Mouse (Mus musculus): ENCODE measurements around the gene Nsun2. TPM values are rescaled to one million over a fixed set of nuclear protein-coding genes. Genes with fewer than 3 reads are reported as not detected.
"Not testable (repeated sequence)": the region's sequence is repeated elsewhere in the genome, so short reads cannot be mapped to it uniquely, and the experiment has no call there.

The Nsun2 gene
- total RNA-seq, 2 experiments from 2014 or later = 83.1 to 94.4 TPM

DNA sequence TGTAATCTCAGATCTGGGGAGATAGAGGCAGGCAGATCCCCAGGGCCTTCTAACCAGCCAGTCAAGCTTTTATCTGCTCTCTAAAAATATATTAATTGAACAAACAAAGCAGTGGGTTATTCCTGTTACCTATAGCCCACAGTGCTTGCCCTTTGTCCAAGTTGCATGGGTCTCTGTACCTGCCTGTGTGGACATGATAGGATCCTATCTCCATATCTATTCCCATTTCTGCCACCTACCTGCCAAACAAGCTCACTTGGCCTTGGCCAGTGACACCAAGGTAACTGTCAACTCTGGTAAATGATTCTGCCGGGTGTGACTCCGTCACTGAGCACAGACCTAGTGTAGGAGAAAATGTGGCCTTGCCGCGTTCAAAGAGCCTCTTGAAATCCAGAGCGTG is 57.8 kb downstream of the Nsun2 start:
- no peak for DNase-seq

GRCm38 (mm10) chr13:69592226-69592625 is 58.7 kb downstream of the Nsun2 start:
- DNase-seq = no peak

- DNase-seq = peak; percentile 32 to 33
Observed at GRCm38 (mm10) chr13:69593453-69593852, 59.9 kb downstream of the Nsun2 start.

- no peak for DNase-seq
Observed at GRCm38 (mm10) chr13:69594577-69595256, 61.2 kb downstream of the Nsun2 start.

- DNase-seq = peak; percentile 9 to 24
Observed at GRCm38 (mm10) chr13:69595911-69596310, 62.4 kb downstream of the Nsun2 start.

DNA sequence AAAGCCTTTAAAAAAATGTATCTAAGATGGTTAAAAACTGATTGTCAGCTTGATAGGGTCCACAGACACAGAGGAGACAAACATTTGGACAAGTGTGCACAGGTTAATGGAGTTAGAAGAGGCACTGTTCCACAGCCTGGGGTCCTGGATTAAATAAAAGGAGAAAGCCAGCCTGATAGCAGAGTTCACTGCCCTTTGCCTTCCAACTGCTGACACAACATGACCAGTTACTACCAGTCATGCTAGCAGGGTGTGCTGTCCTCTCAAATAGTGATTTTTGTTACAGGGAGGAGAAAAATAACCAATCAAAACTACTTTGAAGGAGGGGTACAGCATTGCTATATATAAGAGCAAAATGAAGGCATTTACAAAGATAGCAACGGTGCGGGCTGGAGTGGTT is 63.0 kb downstream of the Nsun2 start:
- DNase-seq = no peak

DNA sequence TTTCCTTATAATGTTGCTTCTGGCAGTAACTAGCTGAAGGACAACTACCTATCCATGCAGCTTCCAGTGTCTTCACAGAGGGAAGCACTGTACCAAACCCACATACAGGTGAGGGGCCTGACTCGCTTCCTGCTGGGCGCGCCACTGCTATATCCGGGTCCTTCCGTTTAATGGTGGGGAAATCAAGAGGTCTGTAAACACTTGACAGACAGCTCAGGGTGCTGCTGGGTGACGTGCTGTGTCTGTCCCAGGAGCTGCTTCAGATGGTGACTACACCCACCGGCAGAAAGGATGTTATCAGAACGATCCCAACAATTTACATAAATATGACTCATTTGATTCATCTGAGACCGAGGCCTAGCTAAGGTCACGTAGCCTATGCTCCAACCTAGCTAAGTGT is 65.3 kb downstream of the Nsun2 start:
- DNase-seq = no peak

- DNase-seq = not testable (repeated sequence)
Observed at GRCm38 (mm10) chr13:69600863-69601262, 67.3 kb downstream of the Nsun2 start.

DNA sequence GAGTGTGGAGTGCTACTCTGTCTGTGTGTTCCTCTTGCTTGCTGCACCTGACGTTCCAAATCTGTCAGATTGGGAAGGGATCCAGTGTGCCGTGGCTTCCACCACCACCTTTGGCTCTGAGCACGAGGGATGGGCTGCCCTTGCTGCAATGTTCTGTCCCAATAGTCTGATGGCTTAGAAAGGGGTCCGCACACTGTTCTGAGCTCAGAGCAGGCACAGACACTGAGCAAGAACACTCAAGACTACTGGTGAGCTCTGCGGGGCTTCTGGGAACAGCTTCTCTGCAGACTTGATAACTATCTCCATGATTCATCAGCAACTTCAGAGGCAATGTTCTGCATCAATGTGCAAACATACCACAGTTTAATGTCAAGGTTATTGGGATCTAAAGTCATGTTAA is 67.8 kb downstream of the Nsun2 start:
- DNase-seq = peak; percentile 24 to 27

GRCm38 (mm10) chr13:69604670-69605069 is 71.1 kb downstream of the Nsun2 start:
- no peak for DNase-seq

- no peak for DNase-seq
Observed at GRCm38 (mm10) chr13:69608734-69609133, 75.2 kb downstream of the Nsun2 start.

DNA sequence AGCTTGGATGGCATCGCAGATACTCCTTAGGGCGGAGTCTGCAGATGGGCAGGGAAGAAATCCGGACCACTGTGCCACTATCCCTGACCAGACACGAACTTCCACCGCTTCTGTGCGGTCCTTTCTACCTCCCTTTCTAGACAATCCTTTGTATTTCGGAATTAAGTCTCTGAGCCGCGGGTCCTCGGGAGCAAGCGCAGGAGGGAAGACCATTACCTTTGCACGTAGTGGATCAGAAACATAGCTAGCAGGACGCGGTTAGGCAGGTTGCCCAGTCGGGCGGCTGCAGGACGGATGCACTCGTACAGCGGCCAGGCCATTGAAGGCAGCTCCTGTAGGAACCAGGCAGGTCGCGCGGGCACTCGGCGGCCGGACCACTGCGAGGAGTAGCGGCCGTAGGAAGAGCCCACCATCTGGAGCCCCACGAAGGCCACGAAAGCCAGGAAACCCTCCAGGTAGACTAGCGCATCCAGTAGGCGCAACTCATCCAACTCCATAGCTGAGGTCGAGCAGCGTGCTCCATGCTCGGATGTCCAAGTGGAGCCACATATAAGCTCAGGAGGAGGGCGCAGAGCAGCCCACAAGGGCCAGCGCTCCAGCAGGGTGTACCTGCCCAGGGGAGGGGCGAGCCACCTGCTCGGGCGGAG is 77.3 kb downstream of the Nsun2 start:
- peak; percentile 56 to 63 for DNase-seq

DNA sequence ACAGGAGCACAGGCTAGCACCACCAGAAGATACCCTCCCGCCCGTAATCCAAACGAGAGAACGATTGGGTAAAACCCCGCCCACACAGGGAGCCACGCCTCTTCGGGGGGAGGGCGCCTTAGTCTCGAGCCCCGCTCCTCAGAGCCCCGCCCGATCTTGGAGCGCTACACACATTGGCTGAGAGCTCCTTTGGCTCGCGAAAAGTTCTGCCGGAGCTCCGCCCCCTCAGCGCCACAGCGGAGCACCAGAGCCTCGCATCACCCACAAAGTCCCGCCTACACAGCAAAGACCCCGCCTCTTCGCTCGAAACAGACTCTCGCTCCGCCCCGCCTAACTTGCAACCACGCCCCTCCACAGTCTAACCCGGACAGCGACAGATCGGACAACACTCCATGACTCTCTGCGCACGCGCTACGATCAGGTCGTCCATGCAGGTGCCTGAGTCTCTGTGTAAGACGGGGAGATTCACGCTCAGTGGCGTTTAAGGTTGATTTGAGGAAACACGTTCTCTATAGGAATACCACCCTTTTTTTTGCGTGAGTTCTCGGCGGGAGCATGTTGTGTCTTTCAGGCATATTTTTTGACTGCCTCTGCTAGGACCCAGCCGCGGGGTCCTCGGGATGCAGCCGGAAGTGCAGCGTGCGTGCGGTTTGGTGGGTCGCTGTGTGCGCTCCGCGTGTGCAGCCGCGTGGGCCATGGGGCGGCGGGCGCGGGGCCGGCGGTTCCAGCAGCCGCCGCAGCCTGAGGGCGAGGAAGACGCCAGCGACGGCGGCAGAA is 78.0 kb downstream of the Nsun2 start, which contains the start of gene Srd5a1:
Gene Srd5a1 (minus strand): TSS at position 45 of the 777 bp plus-strand sequence.
- peak; percentile 99 to 100 for DNase-seq

- DNase-seq = no peak
Observed at GRCm38 (mm10) chr13:69612175-69612544, 78.6 kb downstream of the Nsun2 start.

DNA sequence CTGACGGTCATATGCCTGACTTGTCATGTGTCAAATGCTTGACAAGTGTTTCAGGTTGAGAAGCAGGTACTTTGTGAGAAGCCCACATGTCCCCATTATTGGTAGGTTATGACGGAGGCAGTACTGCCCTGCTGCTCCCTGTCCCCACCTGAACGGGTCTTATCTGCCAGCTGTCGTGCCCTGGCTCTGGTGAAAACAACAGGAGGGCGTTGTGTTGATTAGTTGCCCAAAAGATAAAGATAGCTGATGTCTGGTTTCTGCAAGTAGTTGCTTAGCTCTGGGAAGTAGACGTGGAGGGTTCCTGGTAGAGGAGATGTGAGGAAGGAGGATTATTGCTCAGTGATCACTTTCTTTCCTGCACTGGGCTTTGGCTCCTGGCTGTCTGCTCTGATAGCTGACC is 83.2 kb downstream of the Nsun2 start:
- no peak for DNase-seq

- DNase-seq = no peak
Observed at GRCm38 (mm10) chr13:69623843-69624242, 90.3 kb downstream of the Nsun2 start.

- no peak for DNase-seq
Observed at GRCm38 (mm10) chr13:69624510-69624909, 91.0 kb downstream of the Nsun2 start.

GRCm38 (mm10) chr13:69627941-69628340 is 94.4 kb downstream of the Nsun2 start:
- DNase-seq = no peak

DNA sequence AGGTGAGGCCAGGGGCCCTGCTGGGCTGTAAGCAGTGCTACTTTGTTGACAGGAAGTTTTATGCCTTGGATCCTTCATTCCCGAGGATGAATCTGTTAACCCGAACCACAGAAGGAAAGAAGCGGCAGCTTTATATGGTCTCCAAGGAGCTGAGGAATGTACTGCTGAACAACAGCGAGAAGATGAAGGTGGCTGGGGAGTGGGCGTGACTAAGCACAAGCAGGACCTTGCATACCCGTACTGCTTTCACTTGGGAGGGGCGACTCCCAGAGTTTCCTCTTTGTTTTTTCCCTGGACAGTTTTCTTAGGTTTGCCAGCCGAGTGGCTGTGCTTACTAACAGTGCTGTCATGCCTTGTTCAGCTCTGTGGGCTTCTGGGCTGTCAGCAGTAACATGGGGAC is 97.0 kb downstream of the Nsun2 start:
- DNase-seq = no peak

DNA sequence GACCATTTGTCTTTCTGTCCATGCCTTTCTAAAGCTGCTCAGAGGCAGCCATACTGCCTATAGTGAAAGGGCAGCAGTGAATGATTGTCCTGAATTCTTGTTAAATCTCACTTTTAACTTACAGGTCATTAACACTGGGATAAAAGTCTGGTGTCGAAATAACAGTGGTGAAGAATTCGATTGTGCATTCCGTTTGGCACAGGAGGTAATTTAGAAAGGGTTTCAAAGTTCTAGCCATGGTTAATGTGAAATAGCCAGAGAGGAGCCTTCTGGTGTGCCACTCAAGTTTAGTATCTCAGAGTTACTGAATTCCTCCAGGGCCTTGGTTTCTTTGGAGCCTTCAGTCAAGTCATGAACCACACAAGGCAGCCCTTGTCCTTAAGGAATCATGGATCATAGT is 97.6 kb downstream of the Nsun2 start:
- no peak for DNase-seq

DNA sequence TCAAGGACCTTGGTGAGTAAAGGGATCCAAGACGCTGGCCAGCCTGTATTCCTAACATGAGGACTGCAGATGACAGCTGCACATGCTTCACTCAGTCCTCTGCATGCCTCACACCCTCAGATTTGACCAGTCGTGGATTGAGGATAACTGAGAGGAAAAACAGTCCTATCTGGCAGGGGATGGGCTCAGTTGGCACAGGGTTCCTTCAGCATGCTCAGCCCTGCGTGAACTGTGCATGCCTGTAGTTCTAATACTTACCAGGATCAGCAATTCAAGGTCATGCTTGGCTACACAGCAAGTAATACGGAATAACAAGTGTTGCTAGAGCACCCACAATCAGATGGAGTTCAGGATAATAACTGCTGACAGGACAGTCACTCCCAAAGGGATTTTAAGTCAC is 98.1 kb downstream of the Nsun2 start:
- DNase-seq = no peak

GRCm38 (mm10) chr13:69633551-69633950 is 100.0 kb downstream of the Nsun2 start:
- DNase-seq = no peak

DNA sequence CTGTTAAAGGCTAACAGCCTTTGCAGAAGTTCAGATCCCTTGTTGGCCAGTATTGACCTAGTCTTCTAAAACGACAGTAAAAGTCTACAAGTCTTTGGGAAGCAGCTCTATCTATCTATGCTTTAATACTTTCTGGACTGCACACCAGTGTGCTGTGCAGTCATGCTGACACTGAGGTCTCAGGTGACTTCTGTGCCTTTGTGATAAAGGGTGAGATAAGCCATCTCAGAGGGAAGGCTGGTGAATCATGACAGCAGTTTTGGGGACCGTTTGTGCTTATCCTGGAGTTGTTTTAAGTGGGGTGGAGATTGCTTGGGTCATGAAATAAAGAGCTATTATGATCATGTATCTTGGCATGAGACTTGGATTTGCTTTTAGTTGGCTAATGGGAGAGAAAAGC is 100.4 kb downstream of the Nsun2 start:
- DNase-seq = no peak

All from adrenal gland, postnatal 36 days (tissue).